Mouse (Mus musculus) liver, adult 2 months (tissue): ENCODE data around the gene Ryr1.
"Not testable (repeated sequence)": the region's sequence is repeated elsewhere in the genome, so short reads cannot be mapped to it uniquely, and the experiment has no call there.

Experiments used
- CTCF ChIP-seq: fragments of 200-500 bp; IDR thresholded peaks from 2 replicates; pipeline ENCODE4 v1.5.1; 2011; ENCODE audit warnings: low read depth, low read length, control low read depth
- POLR2A ChIP-seq: fragments of 200-500 bp; IDR thresholded peaks from 2 replicates; pipeline ENCODE4 v1.6.1; 2011; ENCODE audit warnings: low read length, control low read depth; ENCODE audit not compliant: insufficient read depth; ENCODE audit errors: extremely low read depth

DNA sequence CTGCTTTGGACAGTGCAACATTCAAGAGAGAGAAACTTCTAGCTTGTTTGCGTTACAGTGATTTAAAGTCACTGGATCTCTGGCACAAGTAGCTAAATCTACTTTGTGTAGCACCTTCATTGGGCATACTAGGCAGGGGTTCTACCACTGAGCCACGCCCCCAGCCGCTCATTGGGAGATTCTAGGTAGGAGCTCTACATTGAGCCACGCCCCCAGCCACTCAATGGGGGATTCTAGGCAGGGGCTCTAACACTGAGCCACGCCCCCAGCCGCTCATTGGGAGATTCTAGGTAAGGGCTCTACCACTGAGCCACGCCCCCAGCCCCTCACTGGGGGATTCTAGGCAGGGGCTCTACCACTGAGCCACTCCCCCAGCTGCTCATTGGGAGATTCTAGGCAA, 61.5 kb downstream of the Ryr1 start:
- TF ChIP-seq POLR2A, CTCF: not testable (repeated sequence)
